Mouse (Mus musculus): ENCODE measurements around the gene Pced1b. TPM values are rescaled to one million over a fixed set of nuclear protein-coding genes. Genes with fewer than 3 reads are reported as not detected.

Pced1b gene
- polyA plus RNA-seq, 1 experiment from 2014 or later = 5.5 TPM

GRCm38 (mm10) chr15:97348566-97349315 is 101.8 kb downstream of the Pced1b start:
- Histone ChIP-seq H3K27me3 (ENCODE audit: insufficient read depth, low read length) (no peaks in the 10 kb centered on the region), H3K27ac (ENCODE audit: low read depth) (no peak overlapping the region), H3K4me1 (ENCODE audit: insufficient read depth) (0 out of 2 replicates have a peak, but pooled peaks cover 7% of the 10 kb centered on the region), H3K9me3 (ENCODE audit: low read depth, low read length) (no peaks in the 10 kb centered on the region), H3K36me3 (ENCODE audit: insufficient read depth) (no peaks in the 10 kb centered on the region), H3K4me2 (no peak overlapping the region), H3K4me3 (ENCODE audit: low read depth, low read length) (no peak overlapping the region), H3K9ac (no peak overlapping the region)
- no peak for DNase-seq
- no peak for TF ChIP-seq CTCF (IDR thresholded peaks at IDR 0.05; ENCODE audit: low read depth)
- 50% methylated on average over 24 of the region's 24 CpGs for WGBS
- no peak for ATAC-seq (ENCODE audit: insufficient read depth)

GRCm38 (mm10) chr15:97350528-97350927 is 103.6 kb downstream of the Pced1b start:
- peak; percentile 17; the same call in 1 of the 2 replicates for ATAC-seq (ENCODE audit: insufficient read depth)
- 39% methylated on average over 4 of the region's 4 CpGs for WGBS
- H3K4me3 ChIP-seq (ENCODE audit: low read depth, low read length) = no peak overlapping the region
- no peaks in the 10 kb centered on the region for H3K27me3 ChIP-seq (ENCODE audit: insufficient read depth, low read length)
- no peak overlapping the region for H3K4me2 ChIP-seq
- no peaks in the 10 kb centered on the region for H3K36me3 ChIP-seq (ENCODE audit: insufficient read depth)
- 0 out of 2 replicates have a peak, but pooled peaks cover 7% of the 10 kb centered on the region for H3K4me1 ChIP-seq (ENCODE audit: insufficient read depth)
- H3K9ac ChIP-seq = no peak overlapping the region
- TF ChIP-seq CTCF (IDR thresholded peaks at IDR 0.05; ENCODE audit: low read depth) = no peak
- H3K9me3 ChIP-seq (ENCODE audit: low read depth, low read length) = no peaks in the 10 kb centered on the region
- H3K27ac ChIP-seq (ENCODE audit: low read depth) = peak overlapping the region; percentile 60; the same call in 1 of the 2 replicates
- peak; percentile 27 for DNase-seq

- Histone ChIP-seq H3K4me2 (no peak overlapping the region), H3K4me1 (ENCODE audit: insufficient read depth) (0 out of 2 replicates have a peak, but pooled peaks cover 7% of the 10 kb centered on the region), H3K9ac (no peak overlapping the region), H3K9me3 (ENCODE audit: low read depth, low read length) (no peaks in the 10 kb centered on the region), H3K27me3 (ENCODE audit: insufficient read depth, low read length) (no peaks in the 10 kb centered on the region), H3K36me3 (ENCODE audit: insufficient read depth) (no peaks in the 10 kb centered on the region), H3K4me3 (ENCODE audit: low read depth, low read length) (no peak overlapping the region), H3K27ac (ENCODE audit: low read depth) (peak overlapping the region; percentile 60; the same call in 1 of the 2 replicates)
- DNase-seq (peak; percentile 85), ATAC-seq (ENCODE audit: insufficient read depth) (peak; percentile 70; the same call in 1 of the 2 replicates)
- WGBS = 22% methylated on average over 8 of the region's 8 CpGs
- TF ChIP-seq CTCF (IDR thresholded peaks at IDR 0.05; ENCODE audit: low read depth) = no peak
Observed at GRCm38 (mm10) chr15:97351016-97351415, 104.1 kb downstream of the Pced1b start.

- Histone ChIP-seq H3K9me3 (ENCODE audit: low read depth, low read length) (no peaks in the 10 kb centered on the region), H3K36me3 (ENCODE audit: insufficient read depth) (no peaks in the 10 kb centered on the region), H3K27ac (ENCODE audit: low read depth) (no peak overlapping the region), H3K27me3 (ENCODE audit: insufficient read depth, low read length) (no peaks in the 10 kb centered on the region), H3K4me1 (ENCODE audit: insufficient read depth) (0 out of 2 replicates have a peak, but pooled peaks cover 7% of the 10 kb centered on the region), H3K4me3 (ENCODE audit: low read depth, low read length) (no peak overlapping the region), H3K9ac (no peak overlapping the region), H3K4me2 (no peak overlapping the region)
- TF ChIP-seq CTCF (IDR thresholded peaks at IDR 0.05; ENCODE audit: low read depth) = no peak
- no peak for DNase-seq
- ATAC-seq (ENCODE audit: insufficient read depth) = no peak
- 88% methylated on average over 5 of the region's 5 CpGs for WGBS
Observed at GRCm38 (mm10) chr15:97351681-97352080, 104.8 kb downstream of the Pced1b start.

DNA sequence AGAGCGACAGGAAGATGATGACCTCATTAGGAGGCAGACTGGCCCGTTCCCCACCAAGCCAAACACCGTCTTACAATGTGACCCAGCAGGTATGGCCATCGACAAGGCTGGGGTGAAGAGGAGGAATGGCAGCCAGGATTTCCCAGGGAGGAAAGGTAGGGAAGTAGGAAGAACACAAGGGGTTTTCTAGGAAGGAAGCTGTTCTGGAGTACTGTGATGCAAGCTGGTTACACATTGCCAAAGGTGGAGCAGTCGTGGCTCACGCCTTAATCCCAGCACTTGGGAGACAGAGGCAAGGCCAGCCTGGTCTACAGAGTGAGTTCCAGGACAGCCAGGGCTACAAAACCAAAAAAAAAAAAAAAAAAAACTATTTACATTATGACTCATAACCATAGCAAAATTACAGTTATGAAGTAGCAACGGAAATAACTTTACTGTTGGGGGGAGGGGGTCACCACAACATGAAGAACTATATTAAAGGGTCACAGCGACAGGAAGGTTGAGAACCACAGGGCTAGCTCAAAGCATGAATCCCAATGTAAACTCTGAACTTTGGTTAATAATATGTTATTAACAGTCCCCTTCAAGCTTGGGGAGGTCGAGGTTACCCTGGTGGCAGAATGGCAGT is 108.9 kb downstream of the Pced1b start:
- no peak overlapping the region for H3K27ac ChIP-seq (ENCODE audit: low read depth)
- no peaks in the 10 kb centered on the region for H3K9me3 ChIP-seq (ENCODE audit: low read depth, low read length)
- 74% methylated on average over 9 of the region's 9 CpGs for WGBS
- 0 out of 2 replicates have a peak, but pooled peaks cover 3% of the 10 kb centered on the region for H3K4me1 ChIP-seq (ENCODE audit: insufficient read depth)
- no peak overlapping the region for H3K4me2 ChIP-seq
- DNase-seq = no peak
- no peak overlapping the region for H3K4me3 ChIP-seq (ENCODE audit: low read depth, low read length)
- H3K36me3 ChIP-seq (ENCODE audit: insufficient read depth) = no peaks in the 10 kb centered on the region
- no peak for ATAC-seq (ENCODE audit: insufficient read depth)
- H3K9ac ChIP-seq = no peak overlapping the region
- no peaks in the 10 kb centered on the region for H3K27me3 ChIP-seq (ENCODE audit: insufficient read depth, low read length)
- TF ChIP-seq CTCF (IDR thresholded peaks at IDR 0.05; ENCODE audit: low read depth) = no peak

- Histone ChIP-seq H3K9me3 (ENCODE audit: low read depth, low read length) (no peaks in the 10 kb centered on the region), H3K4me2 (no peak overlapping the region), H3K27ac (ENCODE audit: low read depth) (no peak overlapping the region), H3K4me1 (ENCODE audit: insufficient read depth) (no peaks in the 10 kb centered on the region), H3K27me3 (ENCODE audit: insufficient read depth, low read length) (no peaks in the 10 kb centered on the region), H3K4me3 (ENCODE audit: low read depth, low read length) (no peak overlapping the region), H3K36me3 (ENCODE audit: insufficient read depth) (no peaks in the 10 kb centered on the region), H3K9ac (no peak overlapping the region)
- DNase-seq = no peak
- no peak for TF ChIP-seq CTCF (IDR thresholded peaks at IDR 0.05; ENCODE audit: low read depth)
- no peak for ATAC-seq (ENCODE audit: insufficient read depth)
- 93% methylated on average over 1 of the region's 1 CpGs for WGBS
Observed at GRCm38 (mm10) chr15:97357016-97357415, 110.1 kb downstream of the Pced1b start.

All from lung, embryonic 14.5 days (tissue).